Mouse (Mus musculus) ES-Bruce4 (cell line): Measurements from ENCODE around the gene Dtnbp1.

Experiments used
- CTCF ChIP-seq: IDR thresholded peaks from one replicate; pipeline ENCODE4 v1.8.1; 2011; ENCODE audit warnings: low read depth, low read length
- POLR2A ChIP-seq: IDR thresholded peaks from one replicate; pipeline ENCODE4 v1.8.1; 2011; ENCODE audit warnings: low read length; ENCODE audit not compliant: insufficient read depth

DNA sequence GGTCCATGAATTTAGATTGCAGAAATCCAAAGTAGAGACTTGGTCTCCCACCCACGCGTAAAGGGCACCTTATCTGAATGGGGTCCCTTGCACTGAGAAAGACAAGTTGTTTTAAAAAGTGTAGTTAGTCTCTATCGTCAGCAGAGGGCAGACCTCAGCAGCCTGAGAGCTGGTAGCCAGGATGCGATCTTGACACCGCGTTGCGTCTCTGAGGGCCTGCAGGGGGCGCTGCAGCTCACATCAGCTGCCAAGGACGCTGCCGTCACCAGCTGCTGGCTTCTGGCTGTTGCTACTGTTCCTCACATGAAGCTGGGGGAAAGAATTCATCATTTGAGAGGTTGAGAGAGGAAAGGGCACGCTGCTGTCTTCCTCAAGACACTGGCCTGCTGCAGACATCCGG is 28.9 kb upstream of the Dtnbp1 start:
- TF ChIP-seq CTCF (peak; percentile 100), POLR2A (no peak)
